Mouse (Mus musculus): ENCODE results near the gene Mtch1.
"Not testable (repeated sequence)": the region's sequence is repeated elsewhere in the genome, so short reads cannot be mapped to it uniquely, and the experiment has no call there.

Mtch1 gene

DNA sequence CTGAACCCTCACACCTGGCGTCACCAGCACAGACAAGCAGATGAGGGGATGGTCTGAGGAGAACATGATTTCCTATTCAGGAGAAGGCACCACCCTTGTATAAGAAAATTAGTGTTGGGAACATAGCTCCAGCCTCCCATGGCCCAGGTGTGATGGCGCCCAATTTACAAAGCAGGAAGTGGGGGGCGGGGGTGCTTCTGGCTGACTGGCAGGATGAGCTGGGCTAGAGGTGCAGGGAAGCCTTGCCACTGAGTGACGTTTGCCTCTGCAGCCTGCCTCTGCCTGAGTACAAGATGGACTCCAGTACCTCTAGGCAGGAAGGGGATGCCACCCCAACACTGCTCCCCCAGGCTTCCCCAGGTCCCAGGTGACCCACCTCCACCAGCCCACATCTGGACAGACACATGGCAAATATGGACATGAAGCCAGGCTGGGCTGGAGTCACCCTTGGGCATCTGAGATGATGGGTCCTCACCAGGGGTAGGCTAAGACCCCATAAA lies 15.5 kb downstream of the Mtch1 start:
- DNase-seq, result no peak

DNA sequence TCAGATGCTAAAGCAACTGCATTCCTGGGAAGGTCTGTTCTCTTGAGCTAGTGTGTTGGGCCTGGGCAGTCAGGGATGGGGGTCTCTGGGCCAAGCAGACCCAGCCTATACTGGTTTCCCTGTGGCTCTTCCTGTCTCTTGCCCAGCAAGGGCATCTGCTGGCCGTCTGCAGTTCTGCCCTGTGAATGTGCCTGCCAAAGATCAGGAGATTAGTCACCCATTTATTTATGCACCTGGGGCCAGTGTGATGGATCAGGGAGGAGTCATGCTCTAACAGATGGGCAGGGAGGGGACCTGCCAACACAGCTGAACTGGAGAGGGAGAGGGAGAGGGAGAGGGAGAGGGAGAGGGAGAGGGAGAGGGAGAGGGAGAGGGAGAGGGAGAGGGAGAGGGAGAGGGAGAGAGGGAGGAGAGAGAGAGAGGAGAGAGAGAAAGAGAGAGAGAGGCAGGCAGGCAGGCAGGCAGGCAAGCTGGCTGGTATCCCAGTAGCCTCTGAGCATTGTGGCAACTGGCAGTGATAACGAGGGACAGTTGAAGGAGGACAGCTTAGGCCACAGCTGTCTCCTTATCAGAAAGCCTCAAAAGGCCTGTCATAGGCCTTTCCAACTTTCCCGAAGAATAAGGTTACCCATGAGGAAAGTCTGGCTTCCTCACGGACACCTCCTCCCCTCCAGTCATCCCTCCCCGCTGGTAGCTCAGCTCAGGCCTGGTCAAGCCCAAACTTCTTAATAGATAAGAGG lies 16.9 kb downstream of the Mtch1 start:
- no peak for DNase-seq

DNA sequence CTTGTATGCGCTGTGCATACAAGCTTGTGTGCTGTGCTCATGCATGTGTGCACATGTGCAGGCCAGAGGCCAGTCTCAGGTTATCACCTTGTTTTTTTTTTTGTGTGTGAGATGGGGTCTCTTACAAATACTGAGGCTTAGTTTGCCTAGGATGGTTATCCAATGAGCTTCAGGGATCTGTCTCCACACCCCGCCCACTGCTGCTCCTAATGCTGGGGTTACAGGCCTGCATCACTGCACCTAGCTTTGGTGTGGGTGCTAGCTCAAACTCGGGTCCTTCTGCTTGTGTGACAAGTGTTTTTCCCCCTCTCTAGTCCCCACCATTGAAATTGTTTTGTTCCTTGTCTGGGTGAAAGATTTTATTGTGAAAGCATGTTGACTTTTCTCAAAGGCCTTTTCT lies 17.5 kb downstream of the Mtch1 start:
- no peak for DNase-seq

DNA sequence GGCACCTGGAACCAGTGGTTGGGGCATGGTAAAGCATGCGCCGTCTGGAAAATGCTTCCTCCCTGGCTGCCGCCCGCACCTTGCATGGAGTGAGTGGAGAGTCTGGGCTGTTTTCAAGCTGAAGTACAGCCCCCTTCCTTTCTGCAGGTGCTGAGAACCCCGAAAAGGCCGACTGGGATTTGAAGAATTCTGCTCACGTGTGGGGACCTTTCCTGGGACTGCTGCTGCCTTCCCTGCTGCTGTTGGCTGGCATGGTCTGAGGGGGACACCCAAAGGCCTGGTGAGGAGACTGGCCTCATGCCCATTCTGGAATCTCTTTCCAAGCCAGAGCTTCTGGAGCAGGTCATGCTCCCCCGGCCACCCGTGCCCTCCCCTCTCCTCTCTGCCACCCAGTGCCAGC lies 20.0 kb downstream of the Mtch1 start:
- DNase-seq, result no peak

DNA sequence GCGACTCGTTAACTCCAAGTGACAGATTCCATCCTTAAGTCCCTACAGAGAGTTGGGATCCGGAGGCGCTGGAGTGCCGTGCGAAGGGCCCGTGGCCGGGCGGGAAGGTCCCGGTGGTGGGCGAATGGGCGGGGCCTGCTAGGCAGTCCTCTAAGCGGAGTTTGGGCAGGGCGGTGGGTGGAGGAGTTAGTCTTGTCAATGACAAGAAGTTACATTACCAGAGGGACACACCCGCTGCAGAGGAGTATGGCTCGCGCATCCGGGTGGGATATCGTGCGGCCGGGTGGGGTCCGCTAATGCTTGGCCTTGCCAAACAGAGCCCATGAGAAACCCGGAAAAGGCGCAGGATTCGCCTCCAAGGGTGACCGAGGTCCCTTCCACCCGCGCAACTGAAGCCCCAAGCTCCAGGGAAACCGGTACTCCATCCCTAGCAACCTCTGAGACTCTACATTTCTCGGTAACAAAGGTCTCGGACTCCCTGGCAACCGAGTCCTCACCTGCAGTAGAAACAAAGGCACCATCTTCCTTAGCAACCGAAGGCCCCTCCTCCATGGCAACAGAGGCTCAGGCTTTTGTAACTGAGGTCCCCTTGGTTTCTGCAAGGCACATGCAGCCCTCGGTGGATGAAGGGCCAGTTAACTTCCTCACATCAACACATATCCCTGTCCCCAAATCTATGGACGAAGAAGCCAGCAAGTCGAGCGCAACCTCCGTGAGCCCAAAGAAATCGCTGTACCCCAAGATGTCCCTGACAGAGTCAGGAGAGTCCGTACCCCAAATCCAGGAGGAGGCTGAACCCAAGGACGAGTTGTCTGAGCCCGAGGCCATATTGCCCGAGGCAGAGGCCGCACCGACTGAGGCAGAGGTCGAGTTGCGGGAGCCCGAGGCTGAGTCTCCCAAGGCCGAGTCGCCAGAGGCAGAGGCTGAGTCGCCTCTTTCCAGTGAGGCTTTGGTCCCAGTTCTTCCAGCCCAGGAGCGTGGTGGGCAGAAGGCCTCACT lies 20.9 kb downstream of the Mtch1 start:
- DNase-seq, result peak in 1 of 2 experiments; percentile 47

DNA sequence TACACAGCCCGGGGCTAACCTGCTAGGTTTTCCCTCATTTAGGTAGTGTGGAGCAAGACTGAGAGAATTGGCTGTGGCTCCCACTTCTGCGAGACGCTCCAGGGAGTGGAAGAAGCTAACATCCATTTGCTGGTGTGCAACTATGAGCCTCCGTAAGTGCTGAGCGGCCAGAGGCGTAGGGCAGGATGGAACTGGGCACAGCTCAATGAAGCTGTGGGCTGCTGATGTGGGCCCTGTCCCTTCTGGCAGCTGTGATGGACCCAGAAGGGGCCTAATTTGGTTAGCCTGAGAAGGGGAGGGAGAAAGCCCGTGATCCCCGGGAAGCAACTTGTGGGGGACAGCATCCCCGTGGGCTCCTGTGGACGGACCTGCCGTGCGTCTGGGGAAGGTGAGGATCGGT lies 21.9 kb downstream of the Mtch1 start:
- no peak for DNase-seq

DNA sequence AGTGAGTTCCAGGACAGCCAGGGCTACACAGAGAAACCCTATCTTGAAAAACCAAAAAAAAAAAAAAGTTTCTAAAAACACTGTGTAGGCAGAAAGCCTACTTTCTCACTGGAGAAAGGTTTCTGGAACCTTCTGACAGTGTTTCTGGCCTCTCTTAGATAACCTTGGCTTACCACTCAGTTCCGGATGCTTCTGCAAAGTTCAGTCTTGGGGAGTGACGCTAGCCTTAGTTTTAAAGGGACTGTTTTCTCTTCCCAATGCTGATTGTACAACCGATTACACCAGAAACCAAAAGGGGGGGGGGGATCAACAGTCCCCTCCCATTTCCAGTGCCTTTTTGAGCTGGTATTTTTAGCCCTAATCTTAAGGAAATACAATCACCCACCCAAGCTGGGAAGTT lies 24.1 kb downstream of the Mtch1 start:
- no peak for DNase-seq

DNA sequence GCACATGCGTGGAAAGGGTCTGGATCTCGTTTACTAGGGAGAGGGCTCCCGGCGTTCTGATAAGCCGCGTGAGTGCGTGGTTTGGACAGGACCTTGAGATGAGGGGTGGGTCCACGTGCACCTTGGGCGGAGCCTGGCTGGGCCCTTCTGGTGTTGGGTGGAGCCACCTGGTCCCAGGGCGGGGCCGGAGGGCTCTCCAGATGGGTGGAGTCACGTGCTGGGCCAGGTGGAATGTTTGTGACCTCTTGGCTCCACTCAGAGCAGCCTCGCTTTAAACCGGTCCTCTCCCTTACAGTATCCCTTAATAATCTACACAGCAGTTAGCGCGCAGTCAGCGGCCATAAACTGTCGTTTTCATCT lies 25.2 kb downstream of the Mtch1 start:
- DNase-seq, result peak; percentile 90 to 92

DNA sequence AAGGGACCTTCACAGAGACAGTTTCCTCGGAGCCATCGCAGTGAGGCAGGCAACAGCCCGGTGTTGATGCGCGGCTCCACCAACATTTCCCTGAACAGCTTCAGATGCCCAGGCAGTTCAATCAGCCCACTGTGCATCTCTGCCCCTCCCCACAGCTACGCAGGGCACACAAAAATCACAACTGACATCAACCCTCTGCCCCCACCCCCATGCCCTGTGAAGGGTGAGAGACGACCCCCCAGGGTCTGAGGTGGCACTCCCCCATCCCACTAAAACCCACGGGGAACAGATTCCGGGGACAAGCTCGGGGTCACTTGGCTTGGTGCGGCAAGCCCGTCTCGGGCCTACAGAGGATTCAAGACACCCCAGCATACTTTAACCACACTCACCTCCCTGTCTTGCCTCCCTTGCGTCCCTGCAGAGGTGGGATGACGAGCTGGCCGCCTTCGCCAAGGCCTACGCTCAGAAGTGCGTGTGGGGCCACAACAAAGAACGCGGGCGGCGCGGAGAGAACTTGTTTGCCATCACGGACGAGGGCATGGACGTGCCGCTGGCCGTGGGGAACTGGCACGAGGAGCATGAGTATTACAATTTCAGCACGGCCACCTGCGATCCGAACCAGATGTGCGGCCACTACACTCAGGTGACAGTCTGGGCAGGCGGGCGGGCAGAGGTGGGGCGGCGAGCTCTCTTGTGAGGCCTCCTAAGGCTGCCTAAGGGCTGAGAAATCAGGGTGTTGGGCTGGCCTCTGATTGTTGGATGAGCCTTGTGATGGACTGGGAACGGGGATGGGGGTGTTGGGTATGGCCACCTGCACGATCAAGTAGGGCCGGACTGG lies 25.8 kb downstream of the Mtch1 start:
- peak in 1 of 2 experiments; percentile 2 for DNase-seq

DNA sequence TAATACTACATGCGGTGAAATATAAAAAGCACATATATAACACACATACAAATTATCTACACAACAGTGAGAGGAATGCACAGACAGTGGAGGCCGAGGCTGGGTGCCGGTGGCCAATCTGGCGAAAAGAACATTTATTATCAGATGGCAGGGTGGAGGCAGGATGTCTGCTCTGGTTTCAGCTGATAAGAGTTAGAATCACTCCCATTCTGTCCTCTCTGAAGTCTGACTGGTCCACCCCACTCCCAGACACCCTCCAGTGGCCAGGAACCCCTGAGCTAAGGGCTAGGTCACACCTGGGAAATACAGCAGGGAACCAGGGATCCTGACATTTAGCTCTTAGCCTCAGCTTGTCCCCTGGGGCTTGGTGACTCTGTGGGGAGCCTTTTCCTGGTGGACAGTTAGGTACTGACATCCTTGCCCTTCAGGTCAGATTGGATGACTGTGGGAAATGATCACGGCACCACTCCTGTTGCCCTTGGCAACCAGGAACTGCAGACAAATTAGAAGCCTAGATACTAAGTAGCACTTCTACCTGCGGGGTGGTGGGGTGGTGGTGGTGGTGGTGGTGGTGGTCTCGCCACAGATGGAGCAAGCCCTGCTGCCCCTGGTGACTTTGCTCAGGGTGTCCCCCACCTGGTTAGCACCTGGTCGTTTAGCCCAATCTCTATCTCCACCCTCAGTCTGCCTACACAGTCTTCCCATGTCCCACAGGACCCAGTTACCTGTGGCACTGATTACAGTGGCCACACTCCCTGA lies 27.7 kb downstream of the Mtch1 start:
- DNase-seq, result no peak

DNA sequence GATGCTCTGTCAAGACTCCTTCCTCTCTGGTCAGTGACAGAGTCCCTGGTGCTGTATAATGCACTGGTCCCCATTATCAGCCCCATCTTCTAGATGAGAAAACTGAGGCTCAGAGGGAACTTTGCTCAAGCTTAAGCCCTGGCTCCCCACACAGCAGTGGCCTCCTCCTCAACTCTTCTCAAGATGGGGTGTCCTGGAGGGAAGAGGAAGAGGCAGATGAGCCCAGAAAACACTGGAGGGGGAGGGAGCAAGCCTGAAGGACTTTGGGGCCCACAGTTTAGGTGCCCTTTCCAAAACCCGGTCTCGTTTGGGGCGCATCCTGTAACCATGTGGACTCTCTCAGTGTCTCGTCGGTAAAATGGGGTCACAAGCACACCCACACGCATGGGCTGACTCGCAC lies 28.3 kb downstream of the Mtch1 start:
- DNase-seq, result no peak

DNA sequence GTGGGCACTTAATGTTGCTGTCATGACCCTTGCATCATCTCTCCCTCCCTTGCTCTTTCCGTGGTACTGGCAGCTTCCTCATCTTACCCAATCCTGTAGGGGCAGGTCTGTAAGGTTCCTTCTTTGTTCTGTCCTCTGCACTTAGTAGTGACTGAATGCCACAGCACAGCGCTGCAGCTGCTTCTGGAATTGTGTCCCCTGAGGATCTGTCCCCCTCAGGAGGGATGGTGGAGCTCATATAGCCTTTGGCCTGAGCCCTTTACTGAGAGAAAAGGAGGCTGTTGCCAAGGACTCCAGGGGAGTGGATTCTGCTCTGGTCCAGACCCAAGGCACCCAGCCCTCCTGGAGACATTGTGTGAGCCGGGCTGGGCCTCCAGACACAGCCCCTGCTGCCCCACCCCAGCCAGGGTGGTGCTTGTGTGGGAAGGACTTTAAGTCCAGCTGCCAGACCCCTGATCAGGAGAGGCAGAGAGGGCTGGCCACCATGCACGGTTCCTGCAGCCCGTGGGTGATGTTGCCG lies 28.9 kb downstream of the Mtch1 start:
- no peak for DNase-seq

DNA sequence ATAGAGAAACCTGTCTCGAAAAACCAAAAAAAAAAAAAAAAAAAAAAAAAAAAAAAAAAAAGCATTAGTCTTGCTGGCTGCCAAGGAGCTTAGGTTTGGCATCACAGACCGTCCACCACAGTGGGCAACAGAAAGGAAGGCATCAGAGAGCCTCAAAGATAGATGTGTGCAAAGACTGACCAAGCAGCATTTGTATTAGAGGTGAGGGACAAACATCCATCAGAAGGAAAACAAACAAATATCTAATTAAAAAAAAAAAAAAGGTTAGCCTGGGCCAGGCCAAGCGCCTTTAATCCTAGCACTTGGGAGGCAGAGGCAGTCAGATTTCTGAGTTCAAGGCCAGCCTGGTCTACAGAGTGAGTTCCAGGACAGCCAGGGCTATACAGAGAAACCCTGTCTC lies 30.4 kb downstream of the Mtch1 start, which contains the start of gene Pi16:
Gene Pi16, plus strand, starts transcription at position 301 of the 400 bp plus-strand sequence.
- DNase-seq, result not testable (repeated sequence)

DNA sequence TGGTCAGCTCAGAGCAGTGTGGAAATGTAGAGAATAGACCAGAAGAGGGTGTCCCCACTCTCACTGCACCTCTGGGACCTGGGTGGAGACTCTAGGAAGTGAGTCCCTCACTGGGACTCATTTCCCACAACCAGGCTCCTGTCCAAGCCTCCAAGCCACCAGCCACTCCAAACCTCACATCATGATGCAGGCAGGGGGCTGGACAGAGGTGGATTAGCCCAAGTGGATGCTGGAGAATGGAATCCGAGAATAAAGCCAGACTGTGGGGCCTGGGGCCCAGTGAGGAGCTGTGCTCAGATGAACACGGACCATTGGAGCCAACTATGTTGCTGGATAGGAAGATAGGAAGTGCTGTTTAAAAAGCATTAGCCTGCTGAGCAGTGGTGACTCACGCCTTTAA lies 30.8 kb downstream of the Mtch1 start:
- DNase-seq, result no peak

DNA sequence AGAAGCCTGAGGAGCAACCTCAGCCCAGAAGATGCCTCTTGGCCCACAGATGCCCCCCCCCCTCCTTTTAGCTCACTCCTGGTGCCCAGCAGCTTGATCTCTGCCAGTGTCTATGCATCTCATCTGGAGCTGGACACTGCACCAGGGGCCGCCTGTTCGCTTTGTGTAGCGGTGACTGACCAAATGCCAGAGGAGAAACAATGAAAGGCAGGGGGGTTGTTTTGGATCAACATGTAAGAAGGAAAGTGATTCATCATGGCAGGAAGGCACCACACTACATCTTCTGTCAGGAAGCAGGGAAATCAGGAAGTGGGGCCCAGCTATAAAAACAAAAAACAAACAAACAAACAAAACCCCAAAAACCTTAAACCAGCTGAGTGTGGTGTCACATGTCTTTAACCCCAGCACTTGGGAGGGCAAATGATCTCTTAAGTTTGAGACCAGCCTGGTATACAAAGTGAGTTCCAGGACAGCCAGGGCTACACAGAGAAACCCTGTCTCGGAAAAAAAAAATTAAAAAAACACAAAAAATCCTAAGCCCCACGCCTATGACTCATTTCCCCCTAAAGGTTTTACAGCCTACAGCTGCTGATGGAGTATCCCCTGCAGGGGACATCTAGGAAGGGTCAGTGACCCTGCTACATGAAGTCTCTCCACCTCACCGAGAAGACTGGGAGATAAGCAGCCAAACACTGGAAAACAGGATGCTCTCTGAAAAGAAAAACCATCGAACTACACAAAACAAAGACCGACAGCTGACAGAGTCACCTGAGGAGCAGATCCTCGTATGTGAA lies 31.9 kb downstream of the Mtch1 start:
- DNase-seq, result no peak

DNA sequence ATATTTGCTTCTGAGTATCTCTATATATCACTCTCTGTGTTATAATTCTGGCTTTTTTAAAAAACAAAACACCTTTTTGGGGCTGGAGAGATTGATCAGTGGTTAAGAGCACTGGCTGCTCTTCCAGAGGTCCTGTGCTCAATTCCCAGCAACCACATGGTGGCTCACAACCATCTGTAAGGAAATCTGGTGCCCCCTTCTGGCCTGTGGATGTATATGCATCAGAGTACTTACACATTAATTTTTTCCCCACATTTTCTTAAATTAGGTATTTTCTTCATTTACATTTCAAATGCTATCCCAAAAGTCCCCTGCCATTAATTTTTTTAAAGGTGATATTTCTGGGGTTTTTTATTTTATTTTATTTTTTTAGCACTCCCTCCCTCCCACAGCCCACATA lies 34.4 kb downstream of the Mtch1 start:
- DNase-seq, result no peak

DNA sequence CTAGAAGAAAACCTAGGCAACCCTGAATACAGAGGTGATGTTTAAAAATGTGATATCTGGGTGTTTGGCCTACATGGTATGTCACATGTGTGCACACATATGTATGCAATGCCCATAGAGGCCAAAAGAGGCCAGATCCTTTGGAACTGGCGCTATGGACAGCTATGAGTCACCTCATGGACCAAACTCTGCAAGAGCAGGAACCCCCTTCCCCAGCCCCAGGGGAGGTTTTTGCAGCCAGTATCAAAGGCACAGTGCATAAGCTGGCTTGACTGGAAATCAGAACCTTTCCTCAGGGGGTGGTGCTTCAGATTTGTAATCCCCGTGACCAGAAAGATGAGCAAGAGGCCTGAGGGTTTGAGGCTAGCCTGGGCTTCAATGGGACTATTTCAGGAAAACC lies 35.7 kb downstream of the Mtch1 start:
- DNase-seq, result no peak

DNA sequence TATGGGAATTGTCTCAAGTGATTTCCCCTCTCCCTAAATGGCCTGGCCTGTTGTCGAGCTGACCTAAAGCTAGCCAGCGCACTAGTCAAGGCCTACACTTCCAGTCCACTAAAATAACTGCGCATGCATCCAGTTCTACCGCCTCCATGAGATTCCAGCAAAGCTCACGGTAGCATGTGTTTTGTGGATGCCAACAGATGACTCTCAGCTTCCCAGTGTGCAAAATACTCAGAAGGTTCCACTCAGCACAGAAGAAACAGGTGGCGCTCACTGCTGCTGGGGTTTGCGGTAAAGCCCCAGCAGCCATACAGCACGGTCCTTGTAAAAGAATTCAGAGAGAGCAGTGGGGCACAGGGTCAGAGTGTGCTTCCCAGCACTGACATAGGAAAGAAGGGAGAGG lies 36.1 kb downstream of the Mtch1 start:
- no peak for DNase-seq

DNA sequence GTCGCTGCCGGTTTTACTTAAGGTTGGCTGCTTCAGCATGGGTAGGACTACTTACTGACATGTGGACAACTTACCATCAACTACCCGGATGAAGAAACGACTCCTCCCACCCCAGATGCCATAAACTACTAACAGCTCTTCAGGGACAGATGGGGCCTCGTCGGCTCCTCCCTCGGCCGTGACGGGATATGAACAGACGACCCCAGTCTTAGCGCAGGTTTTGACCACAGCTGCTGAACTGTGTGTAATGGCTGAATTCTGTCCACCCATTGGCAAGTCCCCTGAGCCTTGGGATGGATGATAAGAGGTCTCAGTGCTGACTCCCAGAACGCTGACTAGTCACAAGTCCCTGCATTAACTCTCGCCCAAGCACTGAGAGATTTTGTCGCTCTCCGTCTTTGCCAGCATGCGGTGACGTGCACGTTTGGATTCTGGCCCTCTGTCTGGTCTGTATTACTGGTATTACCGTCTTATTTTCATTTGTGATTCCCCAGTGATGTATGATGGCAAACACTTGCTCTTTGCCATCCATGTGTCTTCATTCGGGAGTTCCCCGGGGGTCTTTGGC lies 37.6 kb downstream of the Mtch1 start:
- no peak for DNase-seq

DNA sequence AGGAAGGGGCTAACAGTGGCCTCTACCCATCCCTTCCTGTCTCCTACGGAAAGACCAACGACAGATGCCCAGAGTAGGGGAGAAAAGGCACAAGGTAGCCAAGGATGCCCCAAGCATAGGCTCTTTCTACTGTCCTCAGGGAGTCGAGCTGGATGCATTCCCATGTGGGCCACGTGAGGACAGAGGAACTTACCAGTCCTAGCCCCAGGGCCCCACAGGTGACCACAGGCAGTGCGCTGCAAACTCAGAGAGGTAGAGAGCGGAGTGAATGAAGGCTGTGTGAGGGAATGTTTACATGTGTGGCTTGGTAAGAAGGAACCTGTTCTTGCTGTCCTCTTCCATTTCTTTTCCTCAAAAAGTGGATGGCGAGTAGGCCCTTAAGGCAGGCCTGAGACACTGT lies 41.9 kb downstream of the Mtch1 start:
- no peak for DNase-seq
